Mouse (Mus musculus): ENCODE measurements around the gene Cyp2c54. TPM values are rescaled to one million over a fixed set of nuclear protein-coding genes. Genes with fewer than 3 reads are reported as not detected.

The Cyp2c54 gene
- under 1 TPM in 1 of 2 experiments, not detected in 1; 0.31 TPM for polyA plus RNA-seq (2017; shearing (Covaris generic))

DNA sequence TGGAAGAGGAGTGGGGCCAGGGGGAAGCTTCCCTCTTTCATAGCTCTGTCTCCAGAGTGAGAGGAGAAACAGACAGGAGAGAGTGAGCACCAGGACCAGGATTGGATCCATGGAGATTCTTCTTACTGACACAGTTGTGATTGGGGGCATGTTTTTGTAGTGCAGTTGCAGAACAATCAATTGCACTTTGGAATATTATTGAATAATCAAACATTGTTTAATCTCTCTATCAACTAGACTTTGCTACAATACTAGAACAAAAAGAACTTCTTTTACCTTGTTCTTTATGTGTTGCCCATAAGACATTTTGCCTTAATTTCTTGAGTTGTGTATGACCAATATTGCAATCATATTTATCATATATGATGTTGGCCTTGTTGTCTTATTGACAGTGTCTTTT lies at the start of gene Cyp2c54:
TSS of gene Cyp2c54 (minus strand) at position 127 of the 400 bp plus-strand sequence.

GRCm38 (mm10) chr19:40089421-40089820 lies 15.8 kb upstream of the Cyp2c54 start, which contains the start of gene Cyp2c50:
Cyp2c50 (plus strand) TSS chr19:40089688.

GRCm38 (mm10) chr19:39992140-39992539 lies 81.5 kb downstream of the Cyp2c54 start, which contains the start of gene Cyp2c37:
Cyp2c37 (plus strand) TSS chr19:39992424.

Other genes with a start within 250 kb of the Cyp2c54 start
- not detected for gene Cyp2c69, start 187.0 kb downstream of the Cyp2c54 start, polyA plus RNA-seq (2017; shearing (Covaris generic))
- gene Cyp2c37, start 81.4 kb downstream of the Cyp2c54 start, polyA plus RNA-seq (2017; shearing (Covaris generic)), result not detected
- not detected for gene Cyp2c50, start 15.9 kb upstream of the Cyp2c54 start, polyA plus RNA-seq (2017; shearing (Covaris generic))
- under 1 TPM; 0.45 to 0.89 TPM for gene Cyp2c70, start 113.5 kb upstream of the Cyp2c54 start, polyA plus RNA-seq (2017; shearing (Covaris generic))
- gene Pdlim1, start 198.0 kb upstream of the Cyp2c54 start, polyA plus RNA-seq (2017; shearing (Covaris generic)), result 100 to 1,000 TPM; 173 to 272 TPM

All from inflammation-experienced regulatory T-cells (primary cell).